In genomic region chr14:73637460-73637859, GRCm38 (mm10) we compare ENCODE assay signal across 13 mouse cellular contexts. TPM values are rescaled to one million over a fixed set of nuclear protein-coding genes. Genes with fewer than 3 reads are reported as not detected.
DNase-seq lines count a peak whose midpoint lies in the region; ATAC-seq and TF ChIP-seq lines count a peak whose summit lies in the region.
"Had no signal": no experiment of that assay in that cellular context is flagged by ENCODE, and none has a peak within 500 bp of the region (broad histone marks: within the 10 kb centered on the region; RNA-seq: fewer than 3 reads in every experiment).

No protein-coding gene starts in this region.

- TF ChIP-seq POLR2A in brain, embryonic 14.5 days (IDR thresholded peaks at IDR 0.05; ENCODE audit: borderline replicate concordance, extremely low read depth, insufficient read depth, insufficient read length, poor library complexity, severe bottlenecking) = no peak
- TF ChIP-seq POLR2A in small intestine, adult 2 months (IDR thresholded peaks at IDR 0.05; ENCODE audit: low read depth, low read length) = no peak

- peak; percentile 7; the same call in 1 of the 2 replicates for TF ChIP-seq CTCF in brain, embryonic 14.5 days (IDR thresholded peaks at IDR 0.05; ENCODE audit: borderline replicate concordance, extremely low read depth, insufficient read depth, insufficient read length)
- TF ChIP-seq CTCF in small intestine, adult 2 months (IDR thresholded peaks at IDR 0.05; ENCODE audit: extremely low read depth, insufficient read length, insufficient replicate concordance, low read depth, low read length) = peak; percentile 39; the same call in 1 of the 2 replicates

- H3K9me3 ChIP-seq in forebrain, embryonic 12.5 days = no peaks in the 10 kb centered on the region
- H3K9me3 ChIP-seq: hindbrain, embryonic 15.5 days had no signal

- no peaks in the 10 kb centered on the region for H3K27me3 ChIP-seq in small intestine, adult 2 months (ENCODE audit: control insufficient read depth, insufficient read depth, low read length)
- no peaks in the 10 kb centered on the region for H3K27me3 ChIP-seq in forebrain, embryonic 12.5 days
- H3K27me3 ChIP-seq: hindbrain, embryonic 15.5 days had no signal

- H3K36me3 ChIP-seq in small intestine, adult 2 months (ENCODE audit: control insufficient read depth, insufficient read depth, low read length) = no peaks in the 10 kb centered on the region
- H3K36me3 ChIP-seq in forebrain, embryonic 12.5 days (replicated peaks) = no peaks in the 10 kb centered on the region
- H3K36me3 ChIP-seq: hindbrain, embryonic 15.5 days had no signal

- DNase-seq in adrenal gland, adult 2 months = peak; percentile 55
- no peak for DNase-seq in adrenal gland, adult 8-10 months
- DNase-seq in lung, postnatal 10 days = peak; percentile 22
- no peak for DNase-seq in lung, adult 18-20 months
- no peak for DNase-seq in brain, embryonic 14.5 days (ENCODE audit: low read depth)
- DNase-seq in urinary bladder, adult 18-20 months (ENCODE audit: low spot score in 2 of 2) = no peak
- DNase-seq: cerebellum, adult 11 months had no signal

- H3K9ac ChIP-seq in forebrain, embryonic 12.5 days = no peak overlapping the region
- H3K9ac ChIP-seq: hindbrain, embryonic 15.5 days had no signal

- H3K4me2 ChIP-seq in forebrain, embryonic 12.5 days = no peak overlapping the region
- H3K4me2 ChIP-seq: hindbrain, embryonic 15.5 days had no signal

- H3K27ac ChIP-seq in small intestine, adult 2 months (ENCODE audit: insufficient read depth, low read depth, low read length) = no peak overlapping the region
- no peak overlapping the region for H3K27ac ChIP-seq in forebrain, embryonic 12.5 days
- H3K27ac ChIP-seq: hindbrain, embryonic 15.5 days had no signal

- ATAC-seq in forebrain, embryonic 12.5 days (ENCODE audit: low FRiP score) = no peak

- H3K4me3 ChIP-seq in small intestine, adult 2 months (ENCODE audit: low read depth, low read length) = no peak overlapping the region
- no peak overlapping the region for H3K4me3 ChIP-seq in forebrain, embryonic 12.5 days (replicated peaks)
- H3K4me3 ChIP-seq: hindbrain, embryonic 15.5 days had no signal

- H3K4me1 ChIP-seq in small intestine, adult 2 months (ENCODE audit: control insufficient read depth, insufficient read depth, insufficient read length, low read length) = no peaks in the 10 kb centered on the region
- H3K4me1 ChIP-seq in forebrain, embryonic 12.5 days = no peaks in the 10 kb centered on the region
- H3K4me1 ChIP-seq: hindbrain, embryonic 15.5 days had no signal

RNA-seq across cellular contexts. Expression of gene Gm21750, which starts 23.6 kb away (rescaled TPM):
- not detected for total RNA-seq in adrenal gland, adult 2 months (2021)
- not detected in 2 replicates for polyA plus RNA-seq in adrenal gland, adult 2 months (2012; rRNA removed)
- not detected for total RNA-seq in adrenal gland, adult 8-10 months (2022)
- polyA plus RNA-seq in brain, embryonic 14.5 days (2012; rRNA removed) = not detected in 2 replicates
- polyA plus RNA-seq in small intestine, adult 2 months (2012; rRNA removed) = not detected in 2 replicates
- polyA plus RNA-seq in forebrain, embryonic 12.5 days (2016; fragmentation: Nextera tagmentation; extraction: Ambion mirVana) = not detected in 2 replicates
- total RNA-seq: neutrophil, adult 5-6 weeks had no signal
- polyA plus RNA-seq: C2C12; gonadal fat pad, adult 2 months; hindbrain, embryonic 15.5 days had no signal

Comparison
In these comparisons a context has a peak if more than half of its experiments do, and no peak if none do; other contexts are left out.
1. DNase-seq: peak in adrenal gland, adult 2 months (single experiment) and lung, postnatal 10 days (single experiment); none in adrenal gland, adult 8-10 months (single experiment), lung, adult 18-20 months (0 of 2), brain, embryonic 14.5 days (single experiment) and urinary bladder, adult 18-20 months (0 of 2).